Mouse (Mus musculus) megakaryocyte progenitor cell, adult 5-6 weeks (primary cell): Measurements from ENCODE around the gene Fam161b. TPM values are rescaled to one million over a fixed set of nuclear protein-coding genes. Genes with fewer than 3 reads are reported as not detected.

ENCODE experiments used
- total RNA-seq, 2 experiments: library from RNA; stranded (forward) in 1 of 2; stranded (reverse) in 1 of 2; fragments of 157-497, 149-512 nt in 1 of 2; fragments of 200-1000 nt in 1 of 2; gene quantifications; 2 replicates each; pipeline versions ENCODE4 v1.2.3 to v1.2.4; 2015 to 2017

Fam161b gene
- total RNA-seq, 2 experiments from 2014 or later = 0.54 to 1.0 TPM

Other genes with a start within 250 kb of the Fam161b start
- gene Dnal1, start 247.5 kb downstream of the Fam161b start, total RNA-seq (2015) = 0.61 and 1.1 TPM in 2 replicates
- gene Dnal1, start 247.5 kb downstream of the Fam161b start, total RNA-seq (2017) = 0.41 and 0.75 TPM in 2 replicates
- gene Pnma1, start 213.3 kb downstream of the Fam161b start, total RNA-seq (2015) = 0.15 TPM in 2 replicates
- 0.24 and 0.62 TPM in 2 replicates for gene Pnma1, start 213.3 kb downstream of the Fam161b start, total RNA-seq (2017)
- 13.7 and 14.1 TPM in 2 replicates for gene Elmsan1, start 143.0 kb downstream of the Fam161b start, total RNA-seq (2015)
- 11.5 and 15.2 TPM in 2 replicates for gene Elmsan1, start 143.0 kb downstream of the Fam161b start, total RNA-seq (2017)
- 15.6 and 20.5 TPM in 2 replicates for gene Ptgr2, start 76.6 kb downstream of the Fam161b start, total RNA-seq (2015)
- gene Ptgr2, start 76.6 kb downstream of the Fam161b start, total RNA-seq (2017) = 58.3 and 69.6 TPM in 2 replicates
- gene Zfp410, start 45.0 kb downstream of the Fam161b start, total RNA-seq (2015) = 34.5 and 53.4 TPM in 2 replicates
- gene Zfp410, start 45.0 kb downstream of the Fam161b start, total RNA-seq (2017) = 33.8 and 43.4 TPM in 2 replicates
- 16.7 and 20.9 TPM in 2 replicates for gene Coq6, start 176 bp downstream of the Fam161b start, total RNA-seq (2015)
- 10.3 and 18.9 TPM in 2 replicates for gene Coq6, start 176 bp downstream of the Fam161b start, total RNA-seq (2017)
- 13.5 and 20.1 TPM in 2 replicates for gene Entpd5, start 47.2 kb upstream of the Fam161b start, total RNA-seq (2015)
- gene Entpd5, start 47.2 kb upstream of the Fam161b start, total RNA-seq (2017) = 18.4 and 23.7 TPM in 2 replicates
- 2.5 and 3.6 TPM in 2 replicates for gene Bbof1, start 47.2 kb upstream of the Fam161b start, total RNA-seq (2015)
- 3.0 and 12.4 TPM in 2 replicates for gene Bbof1, start 47.2 kb upstream of the Fam161b start, total RNA-seq (2017)
- 28.4 and 33.5 TPM in 2 replicates for gene Rnf113a2, start 55.4 kb upstream of the Fam161b start, total RNA-seq (2015)
- 27.4 and 31.9 TPM in 2 replicates for gene Rnf113a2, start 55.4 kb upstream of the Fam161b start, total RNA-seq (2017)
- gene Aldh6a1, start 89.2 kb upstream of the Fam161b start, total RNA-seq (2015) = 16.3 and 17.2 TPM in 2 replicates
- 9.1 and 12.0 TPM in 2 replicates for gene Aldh6a1, start 89.2 kb upstream of the Fam161b start, total RNA-seq (2017)
- gene Lin52, start 89.6 kb upstream of the Fam161b start, total RNA-seq (2015) = 10.1 and 15.8 TPM in 2 replicates
- 14.2 and 21.0 TPM in 2 replicates for gene Lin52, start 89.6 kb upstream of the Fam161b start, total RNA-seq (2017)
- not detected in 2 replicates for gene Vsx2, start 207.9 kb upstream of the Fam161b start, total RNA-seq (2015)
- gene Vsx2, start 207.9 kb upstream of the Fam161b start, total RNA-seq (2017) = not detected in 2 replicates